Mouse (Mus musculus) kidney, postnatal 25 days (tissue): Measurements from ENCODE around the gene Smc3.
"Not testable (repeated sequence)": the region's sequence is repeated elsewhere in the genome, so short reads cannot be mapped to it uniquely, and the experiment has no call there.

Experiments
- DNase-seq, 2 experiments: peaks; one replicate each; pipeline ENCODE4 v3.0.0; 2021; ENCODE audit warnings: mixed read lengths in 2 of 2

Gene Smc3

DNA sequence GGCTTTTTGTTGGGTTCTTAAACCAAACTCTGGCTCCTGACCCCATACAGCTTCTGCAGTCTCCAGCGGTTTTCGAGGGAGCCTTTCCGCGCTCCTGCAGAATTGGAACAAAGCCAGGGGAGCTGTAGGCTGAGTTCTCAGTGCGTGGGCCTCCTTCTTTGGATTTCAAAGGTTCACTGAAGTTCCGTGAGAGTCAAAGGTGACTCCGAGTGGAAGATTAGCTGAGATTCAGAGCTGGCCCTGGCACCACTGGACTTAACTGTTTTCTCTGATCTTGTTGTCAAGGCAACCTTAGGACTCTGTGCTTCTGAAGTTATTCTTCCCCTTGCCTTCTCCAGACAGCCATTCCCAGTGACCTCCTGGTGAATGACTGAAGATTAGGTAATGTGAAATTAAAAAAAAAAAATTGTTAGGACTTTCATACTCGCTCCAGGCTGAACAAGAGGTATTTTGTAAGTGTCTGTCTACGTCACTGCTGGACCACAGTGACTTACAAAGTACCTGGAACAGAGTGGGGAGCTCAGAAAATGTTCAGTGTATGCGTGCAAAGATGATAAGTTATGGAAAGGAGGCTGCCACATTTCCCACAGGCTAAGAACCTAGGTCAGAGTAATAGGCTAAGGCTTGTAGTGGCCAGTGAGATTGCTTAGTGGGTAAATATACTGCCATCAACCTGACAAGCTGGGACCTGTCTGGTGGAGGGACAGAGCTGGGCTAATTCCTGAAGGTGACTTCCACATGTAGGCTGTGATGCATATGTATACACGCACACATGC, 23.0 kb upstream of the Smc3 start:
- peak; percentile 58 to 80 for DNase-seq

DNA sequence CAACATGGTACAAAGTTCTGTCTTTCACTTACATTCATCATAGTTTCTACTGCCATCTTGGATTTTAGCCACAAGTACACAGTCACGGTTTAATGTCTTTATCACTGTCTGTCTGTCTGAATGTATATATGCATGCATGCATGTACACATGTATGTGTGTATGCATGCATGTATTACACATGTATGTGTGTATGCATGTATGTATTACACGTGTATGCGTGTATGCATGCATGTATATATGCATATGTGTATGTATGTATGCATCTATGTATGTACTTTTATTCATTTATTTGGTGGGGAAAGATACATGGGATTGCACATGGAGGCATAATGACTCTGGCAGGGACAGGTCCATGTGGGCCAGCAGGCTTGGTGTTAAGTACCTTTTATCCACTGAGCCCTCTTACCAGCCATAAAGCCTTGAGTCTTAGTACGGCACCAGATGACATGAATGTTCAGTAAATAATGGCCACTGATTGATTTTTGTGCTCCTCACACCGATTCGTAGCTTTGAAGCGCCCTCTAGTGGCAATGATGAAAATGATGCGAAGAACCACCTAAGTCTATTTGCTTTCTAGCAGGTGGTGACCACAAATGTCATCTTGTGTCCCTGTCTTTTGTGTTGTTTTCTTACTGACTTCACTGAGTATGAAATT, 21.5 kb upstream of the Smc3 start:
- peak; percentile 51 to 72 for DNase-seq

DNA sequence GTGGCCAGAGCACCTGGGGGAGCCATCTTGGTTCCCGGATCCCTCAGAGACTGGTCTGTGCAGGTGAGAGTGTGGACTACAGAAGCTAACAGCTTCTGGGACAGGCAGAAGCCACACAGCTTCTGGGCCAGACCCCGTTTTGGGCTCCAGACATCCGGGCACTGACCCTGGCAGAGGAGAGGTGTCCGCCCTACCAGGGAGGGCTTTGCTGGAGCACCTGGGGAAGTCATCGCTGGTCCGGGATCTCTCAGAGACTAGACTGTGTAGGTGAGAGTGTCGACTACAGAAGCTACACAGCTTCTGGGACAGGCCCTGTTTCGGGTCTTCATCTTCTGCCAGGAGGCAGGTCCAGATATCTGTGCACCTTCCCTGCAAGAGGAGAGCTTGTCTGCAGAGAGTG, 19.9 kb upstream of the Smc3 start:
- DNase-seq, result not testable (repeated sequence)

DNA sequence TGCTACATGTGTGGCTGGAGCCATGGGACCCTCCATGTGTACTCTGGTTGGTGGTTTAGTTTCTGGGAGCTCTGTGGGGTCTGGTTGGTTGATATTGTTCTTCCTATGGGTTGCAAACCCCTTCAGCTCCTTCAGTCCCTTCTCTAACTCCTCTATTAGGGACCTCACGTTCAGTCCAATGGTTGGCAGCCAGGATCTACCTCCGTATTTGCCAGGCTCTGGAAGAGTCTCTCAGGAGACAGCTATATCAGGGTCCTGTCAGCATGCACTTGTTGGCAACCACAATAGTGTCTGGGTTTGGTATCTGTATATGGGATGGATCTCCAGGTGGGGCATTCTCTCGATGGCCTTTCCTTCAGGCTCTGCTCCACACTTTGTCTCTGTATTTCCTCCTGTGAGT, 12.5 kb upstream of the Smc3 start:
- DNase-seq, result not testable (repeated sequence)

DNA sequence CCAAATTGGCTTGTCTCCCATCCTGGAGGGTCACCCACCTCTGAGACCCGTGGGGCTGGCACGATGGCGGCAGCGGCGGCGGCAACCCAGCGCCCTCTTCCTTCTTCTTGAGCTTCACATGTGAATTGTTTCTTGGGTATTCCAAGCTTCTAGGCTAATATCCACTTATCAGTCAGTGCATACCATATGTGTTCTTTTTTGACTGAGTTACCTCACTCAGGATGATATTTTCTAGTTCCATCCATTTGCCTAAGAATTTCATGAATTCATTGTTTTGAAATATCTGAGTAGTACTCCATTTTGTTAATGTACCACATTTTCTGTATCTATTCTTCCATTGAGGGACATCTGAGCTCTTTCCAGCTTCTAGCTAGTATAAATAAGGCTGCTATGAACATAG, 11.2 kb upstream of the Smc3 start, which contains the start of gene Nutf2-ps1:
Gene Nutf2-ps1, minus strand, starts transcription at position 101 of the 400 bp plus-strand sequence.
- DNase-seq, result not testable (repeated sequence)

DNA sequence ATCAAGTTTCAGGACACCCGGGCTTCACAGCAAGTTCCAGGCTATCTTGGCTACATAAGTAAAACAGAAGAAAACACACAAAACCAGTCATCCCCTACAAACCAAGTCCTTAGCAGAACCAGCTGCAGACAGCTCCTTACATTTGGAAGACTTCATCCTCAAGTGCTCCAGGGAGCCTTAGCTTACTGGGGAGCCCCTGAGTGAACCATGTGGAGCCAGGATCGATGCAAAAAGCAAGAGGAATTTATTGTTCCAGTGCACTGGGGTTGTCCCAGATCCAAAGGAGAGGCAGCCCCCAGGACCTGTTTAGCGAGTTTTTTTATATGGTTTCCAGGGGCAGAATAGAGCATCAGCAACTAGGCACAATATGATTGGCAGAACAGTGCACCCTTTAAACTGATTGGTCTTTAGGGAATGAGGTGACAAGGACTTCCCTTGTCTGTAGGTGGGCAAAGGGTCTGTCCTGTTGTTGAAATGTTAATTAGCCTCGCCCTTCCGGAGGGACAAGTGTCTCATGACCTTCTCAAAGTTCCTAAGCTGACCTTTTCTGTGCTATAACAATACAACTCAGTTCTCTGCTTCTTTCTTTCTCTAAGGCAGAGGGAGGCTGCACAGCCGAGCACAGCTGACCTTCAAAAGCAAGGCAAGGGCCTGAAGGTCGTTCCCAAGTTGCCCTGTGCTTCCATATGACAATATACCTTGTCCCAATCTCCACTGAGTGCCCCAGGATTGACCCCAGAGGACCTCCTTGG, 3.3 kb upstream of the Smc3 start:
- DNase-seq, result no peak

DNA sequence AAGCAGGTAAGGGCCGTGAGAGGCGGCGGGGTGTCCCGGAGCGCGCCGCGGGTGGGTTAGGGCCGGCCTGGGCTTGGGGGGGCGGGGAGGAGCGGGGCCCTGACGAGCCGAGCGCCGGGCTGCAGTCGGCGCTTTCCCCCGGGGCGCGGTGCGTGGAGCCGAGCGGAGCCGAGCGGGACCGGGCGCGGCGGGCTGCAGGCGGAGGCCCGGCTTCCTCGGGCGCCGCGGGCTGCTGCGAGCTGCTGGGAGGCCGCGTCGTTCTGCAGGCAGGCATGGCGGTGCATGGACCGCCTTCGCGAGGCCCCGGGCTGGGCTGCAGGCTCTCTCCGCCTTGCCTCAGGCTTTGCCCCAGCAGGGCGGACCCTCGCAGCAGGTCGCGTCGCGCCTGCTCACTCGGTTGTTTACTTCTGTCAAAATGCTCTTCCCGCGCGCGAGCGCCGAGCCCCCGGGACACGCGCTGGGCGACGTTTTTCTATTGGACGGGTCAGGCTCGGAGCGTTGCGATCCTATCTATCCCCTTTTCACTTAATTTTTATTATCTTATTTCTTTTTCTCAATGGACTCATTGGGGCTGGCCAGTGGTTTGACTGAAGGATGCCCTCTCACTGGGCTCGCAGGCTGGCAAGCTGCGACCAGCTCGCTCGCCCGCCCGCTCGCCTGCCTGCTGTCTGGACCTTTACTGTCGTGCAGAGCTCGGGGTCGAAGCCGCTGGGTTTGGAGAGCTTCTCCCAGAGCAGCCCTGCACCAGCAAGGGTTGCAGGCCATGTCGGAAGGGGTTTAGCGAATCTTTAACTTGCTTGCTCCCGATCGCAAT, 558 bp downstream of the Smc3 start:
- DNase-seq, result peak; percentile 56 to 74

DNA sequence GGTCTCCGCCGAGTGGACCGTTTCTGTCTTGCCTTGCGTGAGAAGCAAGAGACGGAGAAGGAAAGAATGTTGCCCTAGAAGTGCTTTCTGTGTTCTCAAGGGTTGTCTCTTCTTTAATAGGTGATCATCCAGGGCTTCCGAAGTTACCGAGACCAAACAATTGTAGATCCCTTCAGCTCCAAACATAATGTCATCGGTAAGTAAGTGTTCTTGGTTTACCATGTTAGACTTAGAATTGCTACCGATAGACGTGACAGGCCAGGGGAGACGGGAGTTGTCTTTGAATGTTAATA, 1.1 kb downstream of the Smc3 start:
- DNase-seq, result no peak

DNA sequence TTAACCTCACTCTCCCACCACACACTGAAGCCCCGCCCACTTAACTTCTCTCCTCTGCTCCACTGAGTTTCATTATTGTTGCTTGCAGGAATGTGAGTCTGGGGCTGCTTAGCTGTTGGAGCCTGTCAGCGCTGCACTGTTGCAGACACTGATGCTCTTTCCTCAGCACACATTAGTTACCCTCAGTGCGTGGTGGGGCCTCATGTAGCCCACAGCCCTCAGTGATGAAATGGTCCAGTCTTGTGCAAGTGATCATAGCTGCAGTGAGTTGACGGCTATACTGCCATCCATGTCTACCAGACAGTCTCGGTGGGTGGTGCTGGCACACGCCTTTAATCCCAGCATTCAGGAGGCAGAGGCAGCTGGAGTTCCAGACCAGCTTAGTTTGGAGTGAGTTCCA, 8.7 kb downstream of the Smc3 start:
- no peak for DNase-seq

DNA sequence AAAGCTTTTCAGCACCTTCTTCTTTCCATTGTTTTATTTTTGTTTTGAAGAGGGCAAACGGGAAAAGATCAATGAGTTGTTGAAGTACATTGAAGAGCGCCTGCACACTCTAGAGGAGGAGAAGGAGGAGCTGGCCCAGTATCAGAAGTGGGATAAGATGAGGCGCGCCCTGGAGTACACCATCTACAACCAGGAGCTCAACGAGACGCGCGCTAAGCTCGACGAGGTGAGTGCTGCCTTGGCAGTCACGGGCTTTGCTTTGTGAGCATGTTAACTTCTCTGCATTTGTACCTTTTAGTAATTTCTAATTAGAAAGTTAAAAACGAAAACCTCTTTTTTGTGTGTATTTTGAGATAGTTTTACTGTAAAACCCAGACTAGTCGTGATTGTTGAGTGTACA, 21.5 kb downstream of the Smc3 start:
- no peak for DNase-seq

DNA sequence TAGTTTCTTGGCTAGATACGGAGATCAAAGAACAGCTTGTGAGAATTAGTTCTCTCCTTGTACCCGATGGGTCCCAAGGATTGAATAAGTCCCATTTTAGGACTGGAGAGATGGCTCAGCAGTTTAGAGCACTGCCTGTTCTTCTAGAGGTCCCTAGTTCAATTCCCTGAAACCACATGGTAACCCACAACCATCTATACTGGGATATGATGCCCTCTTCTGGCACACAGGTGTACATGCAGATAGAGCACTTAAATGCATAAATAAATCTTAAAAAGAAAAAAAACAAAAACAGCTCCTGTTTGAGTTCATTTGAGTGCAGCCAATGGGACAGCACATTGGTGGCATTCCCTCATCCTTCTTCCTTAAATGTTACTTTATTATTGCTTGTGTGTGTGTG, 37.8 kb downstream of the Smc3 start:
- no peak for DNase-seq

DNA sequence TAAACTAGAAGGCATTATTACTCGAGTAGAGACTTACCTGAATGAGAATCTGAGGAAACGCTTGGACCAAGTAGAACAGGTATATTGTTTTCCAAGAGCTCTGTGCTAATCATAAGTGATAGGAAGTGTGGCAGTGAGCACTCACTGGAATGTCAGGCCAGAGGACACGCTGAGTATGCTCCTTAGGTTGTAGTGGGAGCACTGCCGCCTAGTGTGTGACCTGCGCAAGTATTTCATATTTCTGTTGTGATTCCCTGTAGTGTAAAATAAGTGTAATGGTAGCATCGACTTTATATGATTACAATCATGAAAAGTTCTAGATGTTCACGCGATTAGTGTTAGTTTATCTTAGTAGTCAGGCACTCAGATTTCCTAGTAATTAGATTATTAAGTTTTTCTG, 38.5 kb downstream of the Smc3 start:
- DNase-seq, result no peak

DNA sequence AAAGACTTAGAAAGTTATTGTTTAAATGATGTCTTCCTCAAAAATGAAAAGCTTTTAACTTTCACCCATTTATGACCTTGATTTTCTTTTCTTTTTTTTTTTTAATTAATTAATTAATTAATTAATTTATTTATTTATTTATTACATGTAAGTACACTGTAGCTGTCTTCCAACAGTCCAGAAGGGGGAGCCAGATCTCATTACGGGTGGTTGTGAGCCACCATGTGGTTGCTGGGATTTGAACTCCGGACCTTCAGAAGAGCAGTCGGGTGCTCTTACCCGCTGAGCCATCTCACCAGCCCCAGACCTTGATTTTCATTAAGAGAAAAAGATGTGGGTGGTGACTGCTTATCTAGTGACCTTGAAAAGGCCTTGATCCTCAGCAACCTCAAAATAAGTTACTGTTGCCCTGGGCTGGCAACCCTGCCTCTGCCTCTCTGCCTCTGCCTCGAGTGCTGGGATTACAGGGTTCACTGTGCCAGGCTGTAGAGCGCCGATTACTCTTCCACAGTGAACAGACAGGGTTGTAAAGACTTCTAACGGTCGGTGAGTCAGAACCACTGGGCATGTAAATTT, 43.9 kb downstream of the Smc3 start:
- peak in 1 of 2 experiments; percentile 34 for DNase-seq

DNA sequence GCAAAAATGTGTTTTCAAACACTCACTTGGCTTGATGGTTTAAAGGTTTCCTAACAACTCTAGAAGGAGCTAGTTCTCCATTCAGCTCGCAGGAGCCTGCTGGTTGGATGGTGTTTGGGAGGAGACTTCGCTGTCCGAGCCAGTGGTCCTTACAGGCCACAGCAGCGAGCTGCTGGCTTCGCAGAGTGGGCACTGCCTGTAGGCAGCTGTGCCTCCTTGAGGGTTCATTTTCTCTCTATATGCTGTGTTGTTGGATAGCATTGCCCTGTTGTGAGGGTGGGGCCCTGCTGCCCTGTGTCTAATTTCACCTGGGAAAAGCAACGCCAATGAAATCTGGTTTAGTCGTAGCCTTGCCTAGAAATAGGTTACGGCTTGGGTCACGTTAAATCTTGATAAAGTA, 47.1 kb downstream of the Smc3 start:
- DNase-seq, result no peak

DNA sequence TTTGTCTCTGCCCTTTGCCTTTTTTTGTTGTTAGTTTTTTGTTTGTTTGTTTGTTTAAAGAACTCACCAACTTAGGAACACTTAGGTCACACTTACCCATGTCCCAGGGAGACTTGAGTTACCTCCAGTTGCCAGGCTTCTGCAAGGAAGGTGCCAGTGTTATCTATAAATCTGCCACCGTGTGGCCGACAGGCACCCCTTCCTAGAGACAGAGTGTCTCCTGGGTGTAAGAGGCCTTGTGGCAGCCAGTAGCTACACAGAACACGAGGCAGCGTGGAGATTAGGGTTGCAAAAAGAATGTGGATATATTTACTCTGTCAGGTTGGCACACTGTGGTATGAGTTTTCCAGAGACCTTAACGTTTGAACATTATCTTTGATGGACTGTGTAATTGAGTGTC, 47.9 kb downstream of the Smc3 start:
- DNase-seq, result no peak

DNA sequence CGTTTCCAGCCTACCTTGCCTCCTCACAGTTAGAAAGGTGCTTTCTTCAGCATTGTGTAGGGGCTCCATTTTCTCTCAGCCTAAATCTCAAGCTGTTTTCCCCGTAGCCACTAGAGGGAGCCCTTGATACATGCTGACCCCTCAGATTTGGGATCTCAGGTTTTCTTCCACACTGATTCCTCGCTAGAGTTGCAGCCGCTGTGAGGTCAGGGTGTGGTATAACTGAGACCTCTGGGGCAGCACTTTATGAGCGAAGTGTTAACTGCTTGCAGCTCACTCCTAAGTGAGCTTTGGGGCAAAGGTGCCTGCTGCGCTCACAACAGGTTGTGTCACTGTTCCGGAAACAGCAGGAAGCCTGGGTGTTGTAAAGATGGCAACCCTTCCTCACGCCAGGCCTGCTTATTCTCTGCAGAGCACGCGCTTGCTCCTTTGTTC, 48.6 kb downstream of the Smc3 start:
- DNase-seq, result peak; percentile 63 to 76

DNA sequence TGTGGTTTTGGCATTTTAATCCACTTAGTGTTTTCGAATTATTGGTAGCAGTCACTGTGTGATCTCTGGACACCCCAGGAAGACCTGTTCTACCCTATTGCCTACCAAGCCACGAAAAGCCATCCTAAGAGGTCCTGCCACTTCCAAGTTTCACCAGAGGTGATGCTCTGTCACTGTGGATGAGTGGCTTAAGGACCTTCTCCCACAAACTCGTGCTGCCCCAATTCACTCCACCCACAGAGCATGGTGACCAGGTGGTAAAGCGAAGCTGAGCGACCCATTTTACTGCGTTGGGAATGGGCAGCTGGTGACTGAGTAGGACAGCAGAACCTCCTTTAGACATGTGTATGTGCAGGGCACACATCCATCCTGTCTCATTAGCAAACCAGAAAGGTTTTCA, 49.2 kb downstream of the Smc3 start:
- DNase-seq, result no peak

DNA sequence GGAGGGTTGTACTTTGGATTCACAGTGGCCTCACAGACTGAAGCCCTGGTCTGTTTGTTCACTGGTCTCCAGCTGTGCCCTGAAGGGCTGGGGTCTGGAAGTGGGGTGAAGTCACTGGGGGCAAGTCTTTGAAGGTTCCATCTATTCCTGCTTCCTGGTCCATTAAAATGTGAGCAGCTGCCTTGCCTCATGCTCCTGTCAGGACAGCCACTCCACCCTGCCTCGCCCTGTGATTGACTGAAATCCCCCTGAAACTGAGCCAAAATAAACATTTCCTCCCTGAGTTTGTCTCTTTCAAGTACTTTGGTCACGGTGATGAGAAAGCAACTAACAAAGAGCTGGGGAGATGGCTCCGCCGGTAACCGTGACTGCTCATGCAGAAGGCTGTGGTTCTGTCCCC, 49.6 kb downstream of the Smc3 start:
- peak; percentile 17 to 43 for DNase-seq

DNA sequence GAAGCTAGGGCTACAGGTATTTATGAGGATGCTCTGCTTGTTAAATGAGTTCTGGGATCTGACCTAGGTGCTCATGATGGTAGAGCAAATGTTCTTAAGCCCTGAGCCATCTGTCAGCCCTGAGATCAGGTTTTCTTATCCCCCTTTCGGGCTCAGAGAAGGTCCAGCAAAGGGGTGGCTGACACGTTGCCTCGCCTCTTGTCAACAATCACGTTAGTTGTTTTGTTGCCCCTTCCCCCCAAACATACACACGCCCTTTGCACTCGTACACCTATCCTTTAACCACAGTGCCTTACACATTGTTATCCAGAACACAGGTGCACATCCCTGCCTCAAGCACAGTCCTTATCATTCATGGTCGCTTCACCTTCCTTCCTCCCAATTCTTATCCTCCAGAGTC, 50.7 kb downstream of the Smc3 start:
- no peak for DNase-seq

DNA sequence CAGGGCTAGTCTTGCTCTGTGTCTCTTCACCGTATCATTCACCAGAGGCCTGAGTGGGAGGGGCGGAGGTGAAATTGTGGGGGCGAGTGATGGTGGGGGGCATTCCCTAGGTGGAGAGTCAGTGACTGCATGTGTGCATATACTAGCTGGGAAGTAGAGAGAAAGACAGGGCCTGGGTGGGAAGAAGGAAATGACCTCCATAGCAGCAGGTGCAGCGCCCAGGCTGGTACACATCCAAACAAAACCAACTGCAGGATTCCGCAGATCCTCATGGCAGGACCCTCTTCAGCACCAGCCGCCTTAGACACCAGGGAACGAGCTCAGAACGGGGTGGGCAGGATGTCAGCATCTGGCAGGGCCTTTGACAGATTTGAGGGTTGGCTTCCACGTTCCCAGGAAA, 52.1 kb downstream of the Smc3 start:
- no peak for DNase-seq

DNA sequence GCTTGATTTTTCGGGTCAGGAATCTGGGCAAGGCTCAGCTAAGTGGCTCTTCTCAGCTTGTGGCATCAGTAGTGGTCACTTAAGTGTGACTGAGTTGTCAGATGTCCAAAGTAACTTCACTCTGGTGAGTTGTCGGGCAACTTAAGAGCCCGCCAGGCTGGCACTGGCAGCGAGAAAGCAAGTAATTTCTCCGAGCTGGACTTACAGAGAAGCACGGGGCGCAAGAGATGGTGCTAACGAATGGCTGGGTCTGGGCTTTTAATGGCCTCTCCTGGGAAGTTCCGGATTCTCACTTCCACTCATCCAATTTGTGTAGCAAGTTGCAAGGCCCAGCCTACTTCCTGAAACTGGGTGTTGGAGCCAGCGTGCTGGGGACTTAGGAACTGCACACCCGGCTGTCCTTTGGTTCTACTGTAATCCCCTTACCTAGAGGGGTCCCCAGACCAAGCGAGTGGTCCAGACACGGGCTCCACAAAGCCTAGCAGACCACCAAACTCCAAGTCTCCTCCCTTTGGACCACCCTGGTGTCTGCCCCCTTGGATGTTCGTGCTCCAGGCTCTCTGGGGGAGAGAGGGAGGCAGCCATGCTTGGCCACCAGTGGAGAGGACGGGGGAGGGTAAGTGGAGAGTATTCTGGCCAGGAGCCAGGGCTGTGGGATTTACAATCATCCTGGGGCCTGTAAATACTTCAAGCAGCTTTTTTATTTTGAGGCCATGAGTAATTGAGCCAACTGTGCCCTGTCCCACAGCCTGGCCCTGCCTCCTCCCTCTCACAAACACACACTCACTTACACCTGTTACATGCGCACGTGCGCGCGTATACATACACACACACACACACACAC, 53.6 kb downstream of the Smc3 start:
- DNase-seq, result peak; percentile 68 to 75

DNA sequence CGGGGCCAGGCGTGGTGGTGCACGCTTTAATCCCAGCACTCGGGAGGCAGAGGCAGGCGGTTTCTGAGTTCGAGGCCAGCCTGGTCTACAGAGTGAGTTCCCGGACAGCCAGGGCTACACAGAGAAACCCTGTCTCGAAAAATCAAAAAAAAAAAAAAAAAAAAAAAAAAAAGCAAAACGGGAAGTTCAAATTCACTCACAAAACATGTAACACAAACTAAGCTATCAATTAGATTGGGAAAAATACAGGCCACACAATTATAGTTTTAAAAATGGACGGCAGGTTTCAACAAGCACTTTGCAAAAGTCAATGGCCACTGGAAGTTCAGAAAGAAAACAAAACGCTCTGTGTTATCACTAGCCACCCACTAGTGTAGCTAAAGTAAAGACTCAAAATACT, 56.2 kb downstream of the Smc3 start:
- DNase-seq, result not testable (repeated sequence)
